Mouse (Mus musculus): ENCODE results near the gene Ap5z1. TPM values are rescaled to one million over a fixed set of nuclear protein-coding genes. Genes with fewer than 3 reads are reported as not detected.

Gene Ap5z1
- polyA plus RNA-seq, 1 experiment from 2014 or later: 16.9 TPM

DNA sequence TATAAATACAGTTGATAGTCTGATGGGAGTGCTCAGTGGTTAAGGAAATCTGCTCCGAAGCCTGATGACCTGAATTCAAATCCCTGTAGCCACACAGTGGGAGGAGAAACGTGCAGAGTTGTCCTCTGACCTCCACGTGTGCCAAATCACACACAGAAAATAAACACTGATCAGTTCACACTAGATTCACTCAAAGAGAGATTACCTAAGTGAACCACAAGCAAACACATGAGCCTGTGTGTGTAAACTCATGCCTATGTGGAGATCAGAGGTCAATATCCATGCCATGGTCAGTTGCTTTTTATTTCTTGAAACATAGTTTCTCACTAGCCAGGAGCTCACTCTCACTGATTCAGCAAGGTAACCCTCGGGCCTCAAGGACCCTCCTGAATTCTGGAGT is 56.6 kb downstream of the Ap5z1 start:
- Histone ChIP-seq H3K4me2 (ENCODE audit: low read length) (no peak overlapping the region), H3K9me3 (ENCODE audit: control insufficient read depth, low read length) (peaks cover 3% of the 10 kb centered on the region; the same call in 1 of the 2 replicates), H3K4me3 (replicated peaks; ENCODE audit: low read length) (no peak overlapping the region), H3K36me3 (ENCODE audit: control insufficient read depth, insufficient read depth) (no peaks in the 10 kb centered on the region), H3K27ac (ENCODE audit: low read length) (no peak overlapping the region), H3K9ac (replicated peaks; ENCODE audit: low read depth, low read length) (no peak overlapping the region), H3K27me3 (replicated peaks; ENCODE audit: control insufficient read depth, insufficient read depth, low read length) (no peaks in the 10 kb centered on the region), H3K4me1 (replicated peaks; ENCODE audit: control insufficient read depth, insufficient read depth, low read length) (no peaks in the 10 kb centered on the region)
- WGBS: 77% methylated on average over 4 of the region's 4 CpGs
- ATAC-seq: no peak

DNA sequence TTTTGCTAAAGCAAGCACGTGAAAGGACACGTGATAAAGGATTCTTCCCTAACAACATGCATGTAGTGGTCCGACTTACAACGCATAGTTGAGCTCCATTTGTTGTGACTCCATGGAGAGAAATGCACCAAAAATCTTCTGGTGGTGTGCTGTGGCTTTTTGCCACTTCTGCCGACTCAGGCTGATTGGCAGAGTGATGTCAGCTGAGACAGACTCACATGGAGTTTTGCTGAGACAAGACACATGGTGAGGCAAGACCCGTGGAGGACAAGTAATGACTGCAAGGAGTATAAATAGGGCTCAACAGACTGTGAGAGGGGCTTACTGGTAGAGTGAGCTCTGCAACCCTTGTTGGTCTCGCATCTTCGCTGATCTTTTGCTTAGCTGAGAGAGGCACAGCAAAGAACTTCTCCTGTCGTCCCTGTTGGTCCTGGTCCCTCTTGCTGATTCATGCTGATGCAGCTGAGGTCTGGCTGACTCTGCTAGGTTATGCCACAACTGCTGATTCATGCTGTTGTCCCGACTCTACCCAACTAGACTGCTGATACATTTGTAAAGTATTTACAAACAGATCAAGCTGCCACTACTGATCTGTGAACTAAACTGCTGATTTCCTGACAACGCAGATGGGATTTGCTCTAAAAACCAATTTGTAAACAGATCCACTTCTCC is 57.6 kb downstream of the Ap5z1 start:
- Histone ChIP-seq H3K4me2 (ENCODE audit: low read length) (no peak overlapping the region), H3K27ac (ENCODE audit: low read length) (no peak overlapping the region), H3K4me3 (replicated peaks; ENCODE audit: low read length) (no peak overlapping the region), H3K36me3 (ENCODE audit: control insufficient read depth, insufficient read depth) (no peaks in the 10 kb centered on the region), H3K27me3 (replicated peaks; ENCODE audit: control insufficient read depth, insufficient read depth, low read length) (no peaks in the 10 kb centered on the region), H3K9me3 (ENCODE audit: control insufficient read depth, low read length) (peaks cover 3% of the 10 kb centered on the region; the same call in 1 of the 2 replicates), H3K4me1 (replicated peaks; ENCODE audit: control insufficient read depth, insufficient read depth, low read length) (no peaks in the 10 kb centered on the region), H3K9ac (replicated peaks; ENCODE audit: low read depth, low read length) (no peak overlapping the region)
- whole genome bisulfite sequencing: 88% methylated on average over 11 of the region's 11 CpGs
- no peak for ATAC-seq

- no peak overlapping the region for H3K9ac ChIP-seq (replicated peaks; ENCODE audit: low read depth, low read length)
- H3K27ac ChIP-seq (ENCODE audit: low read length): no peak overlapping the region
- H3K4me1 ChIP-seq (replicated peaks; ENCODE audit: control insufficient read depth, insufficient read depth, low read length): no peaks in the 10 kb centered on the region
- ATAC-seq: no peak
- no peak overlapping the region for H3K4me2 ChIP-seq (ENCODE audit: low read length)
- no peak overlapping the region for H3K4me3 ChIP-seq (replicated peaks; ENCODE audit: low read length)
- WGBS: 70% methylated on average over 8 of the region's 8 CpGs
- peaks cover 1% of the 10 kb centered on the region; the same call in 1 of the 2 replicates for H3K27me3 ChIP-seq (replicated peaks; ENCODE audit: control insufficient read depth, insufficient read depth, low read length)
- no peaks in the 10 kb centered on the region for H3K36me3 ChIP-seq (ENCODE audit: control insufficient read depth, insufficient read depth)
- peaks cover 3% of the 10 kb centered on the region; the same call in 1 of the 2 replicates for H3K9me3 ChIP-seq (ENCODE audit: control insufficient read depth, low read length)
These were observed 61.1 kb downstream of the Ap5z1 start for GRCm38 (mm10) chr5:142524711-142525464.

Other genes with a start within 250 kb of the Ap5z1 start
- gene Foxk1, start 62.4 kb upstream of the Ap5z1 start, polyA plus RNA-seq (2015; fragmentation: Nextera tagmentation; extraction: Ambion mirVana): 4.1 and 4.6 TPM in 2 replicates
- 0.20 and 0.27 TPM in 2 replicates for gene Papolb, start 66.1 kb downstream of the Ap5z1 start, polyA plus RNA-seq (2015; fragmentation: Nextera tagmentation; extraction: Ambion mirVana)
- 9.6 and 17.6 TPM in 2 replicates for gene Radil, start 87.2 kb downstream of the Ap5z1 start, polyA plus RNA-seq (2015; fragmentation: Nextera tagmentation; extraction: Ambion mirVana)
- gene Mmd2, start 144.9 kb downstream of the Ap5z1 start, polyA plus RNA-seq (2015; fragmentation: Nextera tagmentation; extraction: Ambion mirVana): 77.4 and 91.5 TPM in 2 replicates
- gene Wipi2, start 163.8 kb downstream of the Ap5z1 start, polyA plus RNA-seq (2015; fragmentation: Nextera tagmentation; extraction: Ambion mirVana): 50.2 and 53.3 TPM in 2 replicates
- gene Slc29a4, start 228.6 kb downstream of the Ap5z1 start, polyA plus RNA-seq (2015; fragmentation: Nextera tagmentation; extraction: Ambion mirVana): 93.7 and 99.2 TPM in 2 replicates